Mouse (Mus musculus): ENCODE results near the gene Slc6a21.

Gene Slc6a21

GRCm38 (mm10) chr7:45257063-45257840 lies 20.1 kb upstream of the Slc6a21 start:
- peak in 1 of 2 experiments; percentile 5 for DNase-seq

GRCm38 (mm10) chr7:45259281-45259680 lies 18.0 kb upstream of the Slc6a21 start:
- no peak for DNase-seq

DNA sequence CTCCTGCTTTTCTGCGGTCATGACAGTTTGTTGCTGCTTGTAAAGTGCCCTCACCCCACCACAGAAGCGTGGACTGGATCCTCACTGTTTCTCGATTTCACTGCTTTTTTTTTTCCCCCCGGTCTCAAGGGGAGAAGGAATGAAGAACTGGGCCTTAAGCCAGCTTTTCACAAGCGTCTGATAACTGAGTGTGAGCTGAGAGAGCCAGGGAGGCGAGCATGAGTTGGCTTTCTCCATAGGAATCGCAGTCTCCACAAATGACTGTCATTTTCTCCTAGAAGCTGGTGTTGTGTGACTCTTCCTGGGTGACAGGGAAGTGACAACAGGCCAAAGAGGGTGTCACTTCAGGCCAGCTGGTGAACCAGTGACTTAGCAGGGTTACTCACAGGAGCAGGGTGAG lies 15.0 kb upstream of the Slc6a21 start:
- no peak for DNase-seq

- no peak for DNase-seq
These were observed 14.2 kb upstream of the Slc6a21 start for GRCm38 (mm10) chr7:45263006-45263607.

DNA sequence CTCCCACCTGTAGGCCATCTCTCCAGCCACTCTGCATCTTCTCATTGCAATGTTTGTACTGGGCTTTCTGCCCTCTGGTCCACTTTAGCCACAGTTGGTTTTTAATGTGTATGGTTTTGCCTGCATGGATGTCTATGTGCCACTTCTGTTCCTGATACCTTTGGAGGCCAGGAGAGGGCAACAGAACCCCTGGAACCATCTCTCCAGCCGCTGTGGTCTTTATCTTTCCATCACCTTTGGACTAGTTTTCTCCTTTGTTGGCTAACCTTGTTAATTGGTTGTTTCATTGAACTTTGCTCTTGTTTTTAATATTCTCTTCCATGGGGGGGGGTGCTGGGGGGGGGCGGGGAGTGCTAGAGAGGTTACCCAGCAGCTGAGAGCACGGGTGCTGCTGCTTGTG lies 13.0 kb upstream of the Slc6a21 start:
- peak; percentile 35 to 51 for DNase-seq

DNA sequence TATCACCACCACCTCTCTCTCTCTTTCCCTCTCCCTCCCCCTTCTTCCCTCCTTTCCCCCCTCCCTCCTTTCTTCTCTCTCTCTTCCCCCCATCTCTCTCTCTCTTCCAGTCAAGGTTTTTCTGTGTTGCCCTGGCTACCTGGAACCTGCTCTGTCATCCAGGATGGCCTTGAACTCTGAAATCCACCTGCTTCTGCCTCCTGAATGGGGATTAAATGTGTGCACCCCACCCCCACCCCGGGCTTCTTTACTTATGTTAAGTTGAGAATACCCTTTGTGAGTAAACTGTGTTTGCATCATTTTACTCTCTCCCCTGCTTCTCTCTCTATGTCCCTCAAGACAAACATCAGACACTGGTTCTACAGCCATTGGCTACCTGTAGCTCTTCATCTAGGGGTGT lies 11.8 kb upstream of the Slc6a21 start:
- no peak for DNase-seq

DNA sequence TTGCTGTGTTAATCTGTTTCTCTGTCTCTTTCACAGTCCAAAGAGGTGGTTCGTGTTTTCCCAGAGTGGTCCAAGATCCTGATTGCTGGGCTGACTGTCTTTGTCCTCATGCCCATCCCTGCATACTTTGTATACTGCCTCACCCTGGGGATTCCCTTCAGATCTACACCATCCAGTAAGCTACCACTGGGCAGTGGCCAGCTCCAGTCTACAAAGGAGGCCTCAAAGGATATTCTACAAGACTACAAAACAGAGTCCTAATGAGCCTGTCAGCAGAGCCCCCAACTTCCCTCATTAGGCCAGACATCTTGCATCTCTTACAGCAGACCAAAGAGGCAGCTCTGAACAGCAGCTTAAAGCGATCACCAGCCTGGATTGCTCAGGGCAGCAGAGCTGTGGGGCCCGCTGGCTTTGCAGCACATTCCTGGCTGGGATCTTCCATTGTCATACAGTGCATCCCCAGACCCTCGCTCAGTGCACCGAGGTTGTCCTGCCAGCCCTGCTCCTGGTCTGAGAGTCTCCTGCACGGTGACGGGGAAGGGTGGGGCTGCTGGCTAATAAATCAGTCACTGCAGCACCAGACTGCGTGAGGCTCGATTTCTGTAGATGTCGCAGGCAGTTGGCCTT lies 4.4 kb upstream of the Slc6a21 start:
- DNase-seq: no peak

GRCm38 (mm10) chr7:45273672-45274071 lies 3.6 kb upstream of the Slc6a21 start:
- DNase-seq: no peak

GRCm38 (mm10) chr7:45286486-45286885 lies 9.2 kb downstream of the Slc6a21 start:
- no peak for DNase-seq

DNA sequence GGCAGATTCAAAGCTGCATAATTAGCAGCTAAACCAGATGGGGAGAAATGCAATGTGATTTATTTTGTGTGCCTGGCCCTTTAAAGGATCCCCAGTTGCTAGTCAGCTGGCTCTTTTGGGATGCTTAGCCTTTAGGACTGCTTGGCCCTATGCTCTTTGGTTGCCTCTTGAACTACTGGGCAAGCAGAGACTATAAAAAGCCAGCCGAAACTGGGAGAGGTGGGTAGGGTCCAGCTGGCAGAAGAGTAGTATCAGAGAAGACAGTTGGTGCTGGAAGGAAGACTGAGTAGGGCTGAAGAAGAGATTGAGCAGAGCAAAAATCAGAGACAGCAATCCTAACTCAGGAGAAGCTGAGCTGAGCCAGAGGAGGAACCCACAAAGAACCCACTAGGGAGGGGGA lies 19.3 kb downstream of the Slc6a21 start:
- no peak for DNase-seq

GRCm38 (mm10) chr7:45297563-45297962 lies 20.2 kb downstream of the Slc6a21 start:
- DNase-seq: no peak

- peak; percentile 57 to 75 for DNase-seq
These were observed 22.4 kb downstream of the Slc6a21 start for GRCm38 (mm10) chr7:45299752-45300151.

GRCm38 (mm10) chr7:45300270-45300669 lies 23.0 kb downstream of the Slc6a21 start:
- DNase-seq: peak; percentile 62 to 90

- DNase-seq: no peak
These were observed 25.3 kb downstream of the Slc6a21 start for GRCm38 (mm10) chr7:45302626-45303025.

DNA sequence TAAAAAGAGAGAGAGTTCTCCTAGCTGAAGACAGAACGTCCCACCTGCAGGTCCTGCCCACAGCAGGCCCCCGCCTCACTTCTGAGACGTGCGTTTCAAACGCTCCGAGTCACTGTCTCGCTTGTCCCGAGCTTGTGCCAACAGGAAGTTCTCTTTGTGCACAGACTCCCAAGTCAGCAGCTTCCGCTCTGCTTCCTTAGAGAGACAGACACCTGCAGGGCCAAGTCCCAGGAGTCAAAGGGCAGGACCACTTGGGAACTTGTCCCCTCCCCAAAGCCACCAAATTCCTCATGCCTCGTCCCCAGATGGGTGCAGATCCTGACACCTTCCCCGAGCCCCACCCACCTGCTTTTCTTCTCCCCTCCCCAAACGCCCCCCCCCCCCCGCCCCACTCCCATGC lies 27.6 kb downstream of the Slc6a21 start:
- no peak for DNase-seq

- peak; percentile 67 to 86 for DNase-seq
These were observed 28.0 kb downstream of the Slc6a21 start for GRCm38 (mm10) chr7:45305275-45305674.

DNA sequence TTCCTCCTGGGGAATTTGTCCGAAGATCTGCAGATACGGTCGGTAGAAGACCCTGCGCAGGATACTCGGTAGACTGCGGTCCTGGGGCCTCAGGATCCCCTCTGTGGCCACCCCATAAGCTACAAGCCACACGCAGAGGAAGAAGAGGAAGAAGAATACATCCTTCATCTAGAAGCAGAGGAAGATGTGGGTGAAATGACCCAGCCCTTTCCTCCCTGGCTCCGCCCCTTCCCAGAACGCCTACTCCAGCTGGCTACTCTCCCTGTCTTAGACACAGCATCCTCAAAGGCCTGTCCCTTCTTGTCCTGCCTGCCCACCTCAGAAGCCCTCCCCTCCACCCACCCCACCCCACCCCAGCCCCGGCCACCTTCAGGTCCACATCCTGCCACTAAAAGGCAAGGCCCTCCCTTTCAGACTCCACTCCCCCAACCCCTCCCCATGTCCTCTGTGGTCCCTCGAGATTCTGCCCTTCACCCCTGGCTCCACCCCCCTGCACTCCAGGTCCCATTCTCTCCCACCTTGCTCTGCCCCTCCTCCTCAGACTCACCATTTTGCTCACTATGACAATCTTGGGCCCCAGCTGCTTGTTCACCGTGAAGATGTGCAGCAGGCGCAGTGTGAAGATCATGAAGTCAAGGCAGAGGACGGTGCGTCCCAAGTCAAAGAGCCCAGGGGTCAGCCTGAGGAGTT lies 31.4 kb downstream of the Slc6a21 start:
- DNase-seq: peak in 1 of 2 experiments; percentile 50

- DNase-seq: peak; percentile 52 to 79
These were observed 32.1 kb downstream of the Slc6a21 start for GRCm38 (mm10) chr7:45309455-45309854.

DNA sequence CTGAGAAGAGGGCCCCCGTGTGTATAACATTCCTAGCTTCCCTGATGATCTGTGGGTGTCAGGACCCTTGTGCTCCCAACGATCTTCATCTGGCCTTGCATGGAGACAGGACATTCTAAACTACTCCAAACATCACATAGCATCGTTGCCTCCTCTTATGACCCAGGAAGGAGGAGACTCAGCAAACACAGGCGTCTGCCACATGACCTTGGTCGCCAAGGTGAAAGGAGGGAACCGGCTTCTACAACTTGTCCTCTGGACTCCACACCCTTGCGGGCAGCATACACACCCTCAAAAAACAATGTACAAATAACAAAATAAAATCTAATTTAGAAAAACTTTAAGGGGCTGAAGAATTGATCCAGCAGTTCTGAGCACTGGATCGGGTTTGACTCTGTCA lies 34.7 kb downstream of the Slc6a21 start:
- no peak for DNase-seq

DNA sequence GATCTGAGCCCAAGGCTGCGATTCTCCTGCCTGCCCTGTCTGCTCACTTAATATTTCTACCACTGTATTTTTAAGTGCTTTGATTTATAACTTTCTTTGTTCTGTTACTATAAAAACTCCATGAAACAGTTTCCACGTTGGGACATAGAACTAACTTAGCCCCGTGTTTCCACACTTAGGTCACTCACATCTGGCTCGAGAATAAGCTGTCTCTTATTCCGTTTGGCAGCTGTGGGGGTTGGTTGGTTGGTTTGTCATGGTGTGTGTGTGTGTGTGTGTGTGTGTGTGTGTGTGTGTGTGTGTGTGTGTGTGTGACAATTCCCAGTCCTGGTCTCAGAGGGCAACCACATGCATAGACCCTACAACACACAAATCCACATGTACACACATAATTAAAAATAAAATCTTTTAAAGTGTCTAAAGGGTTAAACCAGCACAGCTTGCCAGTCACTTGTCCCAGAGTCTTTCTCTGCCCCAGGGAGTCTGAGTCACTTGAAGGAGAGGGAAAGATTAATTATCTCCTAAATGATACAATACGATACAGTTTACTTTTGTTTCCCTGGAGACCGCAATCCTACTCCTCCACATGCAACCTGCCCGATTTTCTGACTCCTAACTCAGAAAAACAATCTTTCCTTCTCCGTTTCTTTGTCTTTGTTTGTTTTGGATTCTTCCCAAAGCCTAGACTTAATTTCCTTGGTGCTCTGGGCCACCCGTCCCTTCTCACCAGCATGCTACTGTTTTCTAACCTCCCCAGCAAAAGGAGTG lies 35.6 kb downstream of the Slc6a21 start:
- no peak for DNase-seq

- no peak for DNase-seq
These were observed 36.2 kb downstream of the Slc6a21 start for GRCm38 (mm10) chr7:45313495-45313894.

- DNase-seq: peak; percentile 64 to 76
These were observed 37.9 kb downstream of the Slc6a21 start for GRCm38 (mm10) chr7:45315182-45315701.
